Mouse (Mus musculus) limb, embryonic 12.5 days (tissue): ENCODE results near the gene Gpx2. TPM values are rescaled to one million over a fixed set of nuclear protein-coding genes. Genes with fewer than 3 reads are reported as not detected.
A peak's percentile ranks its signal among the peaks of the same experiment; 100 is the strongest.
"Not testable (repeated sequence)": the region's sequence is repeated elsewhere in the genome, so short reads cannot be mapped to it uniquely, and the experiment has no call there.

Experiments used
- ATAC-seq: fragments of 200-750 bp; cut with Nextera tagmentation; 2 replicates; pipeline ENCODE4 v1.8.0; 2017; ENCODE audit warnings: low read depth, moderate TSS enrichment; ENCODE audit not compliant: insufficient number of reproducible peaks, insufficient read depth, low FRiP score, low TSS enrichment
- H3K27ac ChIP-seq: fragments of 300-500 bp; sonication (generic); 2 replicates; pipeline ENCODE4 v1.5.1; 2016; ENCODE audit warnings: mild to moderate bottlenecking, moderate library complexity
- H3K27me3 ChIP-seq: fragments of 300-500 bp; sonication (generic); 2 replicates; pipeline ENCODE4 v1.6.1; 2016; ENCODE audit warnings: mild to moderate bottlenecking, moderate library complexity
- H3K36me3 ChIP-seq: fragments of 300-500 bp; sonication (generic); 2 replicates; pipeline ENCODE4 v1.6.1; 2016; ENCODE audit warnings: mild to moderate bottlenecking, moderate library complexity
- H3K4me1 ChIP-seq: fragments of 300-500 bp; sonication (generic); replicated peaks from 2 replicates; pipeline ENCODE4 v1.6.1; 2016
- H3K4me2 ChIP-seq: fragments of 300-500 bp; sonication (generic); 2 replicates; pipeline ENCODE4 v1.6.1; 2016; ENCODE audit warnings: mild to moderate bottlenecking, moderate library complexity
- H3K4me3 ChIP-seq: fragments of 300-500 bp; sonication (generic); replicated peaks from 2 replicates; pipeline ENCODE4 v1.5.1; 2016; ENCODE audit warnings: mild to moderate bottlenecking
- H3K9ac ChIP-seq: fragments of 300-500 bp; sonication (generic); replicated peaks from 2 replicates; pipeline ENCODE4 v1.6.1; 2016; ENCODE audit warnings: mild to moderate bottlenecking, moderate library complexity
- H3K9me3 ChIP-seq: fragments of 300-500 bp; sonication (generic); 2 replicates; pipeline ENCODE4 v1.6.1; 2016; ENCODE audit warnings: mild to moderate bottlenecking, moderate library complexity
- WGBS: fragments of 180-500 bp; shearing (Covaris S2); methylation state at CpG from one replicate; pipeline ENCODE4 v1.1.7; 2016; 5-methylcytosine and 5-hydroxymethylcytosine counted together
- polyA plus RNA-seq: library from polyadenylated mRNA; unstranded; fragments of >200 nt; fragmentation: Nextera tagmentation; extraction: Ambion mirVana; gene quantifications from 2 replicates; pipeline ENCODE4 v1.2.1, GENCODE M21; 2016

Gene Gpx2
- polyA plus RNA-seq, 1 experiment from 2014 or later: 0.65 TPM

GRCm38 (mm10) chr12:76803700-76804252 is 8.4 kb upstream of the Gpx2 start:
- Histone ChIP-seq H3K9ac (no peak overlapping the region), H3K4me1 (0 out of 2 replicates have a peak, but pooled peaks cover under 1% of the 10 kb centered on the region), H3K36me3 (no peaks in the 10 kb centered on the region; the same call in 1 of the 2 replicates), H3K9me3 (no peaks in the 10 kb centered on the region), H3K27me3 (no peaks in the 10 kb centered on the region), H3K4me3 (no peak overlapping the region), H3K4me2 (no peak overlapping the region), H3K27ac (no peak overlapping the region)
- ATAC-seq: 0 out of 2 replicates have a peak, but pooled peaks have one; percentile 44
- WGBS: 48% methylated on average over 7 of the region's 7 CpGs

DNA sequence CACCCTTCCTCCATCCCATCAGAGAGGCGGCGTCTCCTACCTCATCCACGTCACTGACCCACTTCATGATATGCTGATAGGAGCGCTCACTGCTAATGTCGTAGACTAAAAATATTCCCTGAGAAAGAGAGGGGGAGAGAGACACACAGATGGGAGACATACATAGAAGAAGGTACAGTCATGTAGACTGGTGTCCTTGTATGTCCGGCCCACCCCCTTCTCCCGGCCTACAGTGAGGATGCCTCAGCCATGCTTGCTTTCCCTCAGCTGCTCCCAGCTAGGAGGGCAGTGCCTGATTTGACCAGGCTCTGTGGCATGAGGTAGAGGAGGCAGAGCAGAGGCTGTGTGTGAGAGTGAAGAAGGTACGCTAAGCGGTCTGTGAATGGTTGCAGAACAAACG is 7.7 kb upstream of the Gpx2 start:
- H3K4me3 ChIP-seq: no peak overlapping the region
- H3K36me3 ChIP-seq: no peaks in the 10 kb centered on the region; the same call in 1 of the 2 replicates
- 92% methylated on average over 10 of the region's 10 CpGs for WGBS
- H3K4me1 ChIP-seq: peaks cover 7% of the 10 kb centered on the region; the same call in 1 of the 2 replicates
- no peak overlapping the region for H3K27ac ChIP-seq
- no peak overlapping the region for H3K4me2 ChIP-seq
- no peaks in the 10 kb centered on the region for H3K9me3 ChIP-seq
- H3K27me3 ChIP-seq: no peaks in the 10 kb centered on the region
- no peak overlapping the region for H3K9ac ChIP-seq
- no peak for ATAC-seq

GRCm38 (mm10) chr12:76798008-76798720 is 2.8 kb upstream of the Gpx2 start:
- no peak for ATAC-seq
- 80% methylated on average over 5 of the region's 5 CpGs for WGBS
- no peak overlapping the region for H3K27ac ChIP-seq
- H3K4me2 ChIP-seq: no peak overlapping the region
- peaks cover 7% of the 10 kb centered on the region; the same call in 1 of the 2 replicates for H3K4me1 ChIP-seq
- no peaks in the 10 kb centered on the region for H3K27me3 ChIP-seq
- H3K4me3 ChIP-seq: no peak overlapping the region
- no peaks in the 10 kb centered on the region for H3K9me3 ChIP-seq
- no peaks in the 10 kb centered on the region; the same call in 1 of the 2 replicates for H3K36me3 ChIP-seq
- no peak overlapping the region for H3K9ac ChIP-seq

DNA sequence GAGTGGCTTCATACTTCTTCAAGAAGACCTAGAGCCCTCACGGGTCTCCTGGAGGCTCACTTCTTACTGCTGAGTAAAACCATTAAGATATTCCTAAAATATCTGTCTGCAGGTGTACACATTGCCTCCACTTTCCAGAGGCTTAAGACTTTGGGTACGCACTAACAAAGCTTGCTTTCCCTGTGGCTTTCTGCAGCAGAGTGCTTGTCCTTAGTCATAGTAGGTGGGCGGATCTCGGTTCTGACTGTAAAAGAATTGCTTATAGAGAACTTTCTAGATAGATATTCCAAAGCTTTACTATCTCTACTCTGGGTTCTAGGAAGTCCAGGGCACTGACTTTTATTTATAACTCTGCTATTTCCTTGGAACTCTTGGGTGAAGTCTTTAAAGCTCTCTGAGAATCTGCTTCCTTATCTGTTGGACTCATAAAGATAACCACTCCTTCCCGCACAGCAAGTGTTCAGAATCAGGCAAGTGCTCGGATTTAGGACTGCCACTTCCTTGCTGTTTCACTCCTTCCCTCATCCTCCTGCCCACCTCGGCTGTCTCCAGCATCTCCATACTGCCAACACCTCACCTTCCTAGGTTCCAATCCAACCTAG is 1.7 kb upstream of the Gpx2 start:
- Histone ChIP-seq H3K27ac (no peak overlapping the region), H3K4me2 (no peak overlapping the region), H3K27me3 (no peaks in the 10 kb centered on the region), H3K9ac (no peak overlapping the region), H3K36me3 (no peaks in the 10 kb centered on the region), H3K9me3 (no peaks in the 10 kb centered on the region), H3K4me1 (peaks cover 7% of the 10 kb centered on the region; the same call in 1 of the 2 replicates), H3K4me3 (no peak overlapping the region)
- 85% methylated on average over 7 of the region's 7 CpGs for WGBS
- no peak for ATAC-seq

DNA sequence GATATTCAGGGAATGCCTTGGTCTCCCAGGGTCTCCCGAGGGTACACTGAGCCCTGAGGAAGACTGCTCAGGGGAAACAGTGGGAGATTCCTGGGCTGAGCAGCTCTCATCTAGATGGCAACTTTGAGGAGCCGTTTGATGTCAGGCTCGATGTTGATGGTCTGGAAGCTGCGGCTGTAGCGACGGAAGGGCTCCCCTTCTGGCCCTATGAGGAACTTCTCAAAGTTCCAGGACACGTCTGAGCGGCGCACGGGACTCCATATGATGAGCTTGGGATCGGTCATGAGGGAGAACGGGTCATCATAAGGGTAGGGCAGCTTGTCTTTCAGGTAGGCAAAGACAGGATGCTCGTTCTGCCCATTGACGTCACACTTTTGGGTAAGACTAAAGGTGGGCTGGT is 2.8 kb downstream of the Gpx2 start:
- WGBS: 46% methylated on average over 14 of the region's 14 CpGs
- H3K36me3 ChIP-seq, H3K4me2 ChIP-seq, ATAC-seq, H3K9ac ChIP-seq, H3K27ac ChIP-seq, H3K4me1 ChIP-seq, H3K4me3 ChIP-seq, H3K27me3 ChIP-seq, H3K9me3 ChIP-seq: not testable (repeated sequence)

- no peak overlapping the region for H3K27ac ChIP-seq
- H3K4me1 ChIP-seq: no peaks in the 10 kb centered on the region
- H3K4me3 ChIP-seq: no peak overlapping the region
- no peak overlapping the region for H3K4me2 ChIP-seq
- no peak overlapping the region for H3K9ac ChIP-seq
- H3K9me3 ChIP-seq: no peaks in the 10 kb centered on the region
- ATAC-seq: no peak
- no peaks in the 10 kb centered on the region for H3K36me3 ChIP-seq
- 61% methylated on average over 8 of the region's 8 CpGs for WGBS
- H3K27me3 ChIP-seq: no peaks in the 10 kb centered on the region
These were observed 4.8 kb downstream of the Gpx2 start for GRCm38 (mm10) chr12:76790446-76791084.

DNA sequence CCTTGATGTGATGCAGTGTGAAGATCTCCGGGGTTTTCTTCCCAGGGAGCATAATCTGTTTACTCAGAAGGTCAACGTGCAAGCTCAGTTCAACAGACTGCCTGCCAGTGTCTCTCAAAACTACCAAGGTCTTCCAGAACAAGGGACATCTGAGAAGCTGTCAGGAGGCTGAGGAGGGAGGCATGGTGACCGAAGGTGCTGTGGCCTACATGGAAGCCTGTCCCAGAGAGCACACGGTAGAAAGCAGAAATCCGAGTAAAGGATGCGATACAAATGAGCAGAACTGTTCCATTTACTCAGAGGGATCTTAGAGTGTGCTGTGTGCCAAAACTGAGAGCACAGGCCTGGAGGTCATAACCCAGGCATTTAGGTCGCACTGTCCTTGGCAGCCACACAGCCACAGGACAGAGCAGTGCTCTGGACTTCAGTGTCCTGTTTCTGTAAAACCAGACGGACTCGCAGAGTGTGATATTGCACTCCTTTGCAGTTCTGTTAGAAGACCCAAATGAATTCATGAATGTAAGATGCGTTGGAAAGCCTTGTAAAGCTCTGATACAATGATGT is 11.2 kb downstream of the Gpx2 start:
- 0 out of 2 replicates have a peak, but pooled peaks cover 4% of the 10 kb centered on the region for H3K36me3 ChIP-seq
- H3K4me2 ChIP-seq: no peak overlapping the region
- no peak overlapping the region for H3K4me3 ChIP-seq
- no peak for ATAC-seq
- no peaks in the 10 kb centered on the region for H3K9me3 ChIP-seq
- 68% methylated on average over 10 of the region's 10 CpGs for WGBS
- no peaks in the 10 kb centered on the region for H3K27me3 ChIP-seq
- no peaks in the 10 kb centered on the region for H3K4me1 ChIP-seq
- H3K9ac ChIP-seq: no peak overlapping the region
- H3K27ac ChIP-seq: no peak overlapping the region

GRCm38 (mm10) chr12:76780639-76781468 is 14.5 kb downstream of the Gpx2 start:
- H3K4me3 ChIP-seq: no peak overlapping the region
- 74% methylated on average over 12 of the region's 12 CpGs for WGBS
- H3K4me2 ChIP-seq: no peak overlapping the region
- H3K27ac ChIP-seq: peak overlapping the region; percentile 25; the same call in 1 of the 2 replicates
- no peak overlapping the region for H3K9ac ChIP-seq
- H3K27me3 ChIP-seq: no peaks in the 10 kb centered on the region
- no peaks in the 10 kb centered on the region for H3K9me3 ChIP-seq
- no peaks in the 10 kb centered on the region for H3K4me1 ChIP-seq
- peaks cover 9% of the 10 kb centered on the region; the same call in 1 of the 2 replicates for H3K36me3 ChIP-seq
- ATAC-seq: no peak

GRCm38 (mm10) chr12:76779951-76780350 is 15.4 kb downstream of the Gpx2 start:
- peaks cover 9% of the 10 kb centered on the region; the same call in 1 of the 2 replicates for H3K36me3 ChIP-seq
- no peak overlapping the region for H3K27ac ChIP-seq
- H3K4me1 ChIP-seq: peaks cover 3% of the 10 kb centered on the region; the same call in 1 of the 2 replicates
- H3K9me3 ChIP-seq: no peaks in the 10 kb centered on the region
- WGBS: 89% methylated on average over 5 of the region's 5 CpGs
- no peak for ATAC-seq
- no peak overlapping the region for H3K4me2 ChIP-seq
- no peak overlapping the region for H3K4me3 ChIP-seq
- no peaks in the 10 kb centered on the region for H3K27me3 ChIP-seq
- no peak overlapping the region for H3K9ac ChIP-seq

DNA sequence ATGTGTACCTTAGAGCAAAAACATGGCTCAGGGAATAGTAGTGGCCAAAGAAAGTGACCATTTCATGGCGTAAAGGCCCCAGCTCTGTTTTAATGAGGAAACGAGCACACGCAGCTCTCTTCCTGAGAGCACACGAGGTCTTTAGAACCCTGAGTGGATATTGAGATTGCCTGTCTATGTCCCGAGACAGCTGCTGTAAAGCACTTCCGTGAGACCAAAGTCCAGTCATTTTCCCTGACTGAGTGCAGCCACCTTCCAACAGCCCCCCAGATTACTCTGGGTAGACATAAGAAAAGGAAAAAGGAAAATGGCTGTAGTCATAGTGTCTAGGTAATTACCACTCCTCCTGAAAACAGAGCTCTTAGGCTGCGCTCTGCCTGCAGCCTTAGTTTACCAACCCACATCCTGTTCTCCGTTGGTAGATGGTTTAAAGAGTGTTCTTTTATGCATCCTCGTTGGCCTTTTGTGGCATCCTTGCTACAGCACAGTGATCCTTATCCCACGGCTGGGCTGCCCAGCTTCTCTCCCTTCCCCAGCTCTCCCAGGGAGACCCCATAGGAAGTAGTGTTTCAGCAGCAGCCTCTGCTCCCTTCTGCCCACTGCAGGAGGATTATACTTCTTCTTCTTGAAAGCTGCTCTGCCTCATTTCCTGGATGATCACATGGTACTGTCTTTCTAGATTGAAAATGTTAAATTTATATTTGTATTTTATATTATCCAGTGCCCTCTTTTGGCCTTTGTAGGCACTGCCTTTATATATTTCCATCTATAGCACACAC is 16.9 kb downstream of the Gpx2 start:
- no peaks in the 10 kb centered on the region for H3K27me3 ChIP-seq
- H3K4me3 ChIP-seq: no peak overlapping the region
- WGBS: 82% methylated on average over 10 of the region's 10 CpGs
- H3K4me2 ChIP-seq: no peak overlapping the region
- ATAC-seq: no peak
- H3K36me3 ChIP-seq: peaks cover 9% of the 10 kb centered on the region; the same call in 1 of the 2 replicates
- H3K9ac ChIP-seq: no peak overlapping the region
- no peak overlapping the region for H3K27ac ChIP-seq
- H3K9me3 ChIP-seq: no peaks in the 10 kb centered on the region
- peaks cover 4% of the 10 kb centered on the region; the same call in 1 of the 2 replicates for H3K4me1 ChIP-seq
